Mouse (Mus musculus) Patski (cell line): ENCODE measurements around the gene Armh3. TPM values are rescaled to one million over a fixed set of nuclear protein-coding genes. Genes with fewer than 3 reads are reported as not detected.
A peak's percentile ranks its signal among the peaks of the same experiment; 100 is the strongest.

Experiments used
- ATAC-seq: fragments of 100-300 bp; one replicate; pipeline ENCODE4 v1.8.0; 2021
- CTCF ChIA-PET: fragments of 350-600 bp; sonication (Branson Sonifier 250); formaldehyde crosslinking; loops from one replicate; lab custom pipeline; 2022; ENCODE audit warnings: inconsistent platforms; lab: Charles Lee
- POLR2A ChIA-PET: fragments of 350-600 bp; sonication (Branson Sonifier 250); formaldehyde crosslinking; loops from one replicate; lab custom pipeline; 2022; ENCODE audit warnings: antibody characterized with exemption, inconsistent platforms; lab: Charles Lee
- DNase-seq: peaks from one replicate; pipeline ENCODE4 v3.0.0-alpha.2; 2011; ENCODE audit warnings: low read depth, low spot score
- H3K27me3 ChIP-seq: fragments of 371-371 bp; one replicate; pipeline ENCODE4 v1.5.1; 2021
- CTCF ChIP-seq: fragments of 100-300 bp; IDR thresholded peaks from one replicate; pipeline ENCODE4 v1.5.1; 2021
- in situ Hi-C: fragments of 300-500 bp; cut with MboI; formaldehyde crosslinking; loops from 3 replicates; pipeline ENCODE4 v1.11.1; 2018; ENCODE audit warnings: low pct_unique_long_range_greater_than_20kb, mixed read lengths
- polyA plus RNA-seq: library from polyadenylated mRNA; unstranded; gene quantifications from one replicate; pipeline ENCODE4 v1.2.3, GENCODE M21; 2021

Armh3 gene
- polyA plus RNA-seq, 1 experiment from 2014 or later = 18.4 TPM

DNA sequence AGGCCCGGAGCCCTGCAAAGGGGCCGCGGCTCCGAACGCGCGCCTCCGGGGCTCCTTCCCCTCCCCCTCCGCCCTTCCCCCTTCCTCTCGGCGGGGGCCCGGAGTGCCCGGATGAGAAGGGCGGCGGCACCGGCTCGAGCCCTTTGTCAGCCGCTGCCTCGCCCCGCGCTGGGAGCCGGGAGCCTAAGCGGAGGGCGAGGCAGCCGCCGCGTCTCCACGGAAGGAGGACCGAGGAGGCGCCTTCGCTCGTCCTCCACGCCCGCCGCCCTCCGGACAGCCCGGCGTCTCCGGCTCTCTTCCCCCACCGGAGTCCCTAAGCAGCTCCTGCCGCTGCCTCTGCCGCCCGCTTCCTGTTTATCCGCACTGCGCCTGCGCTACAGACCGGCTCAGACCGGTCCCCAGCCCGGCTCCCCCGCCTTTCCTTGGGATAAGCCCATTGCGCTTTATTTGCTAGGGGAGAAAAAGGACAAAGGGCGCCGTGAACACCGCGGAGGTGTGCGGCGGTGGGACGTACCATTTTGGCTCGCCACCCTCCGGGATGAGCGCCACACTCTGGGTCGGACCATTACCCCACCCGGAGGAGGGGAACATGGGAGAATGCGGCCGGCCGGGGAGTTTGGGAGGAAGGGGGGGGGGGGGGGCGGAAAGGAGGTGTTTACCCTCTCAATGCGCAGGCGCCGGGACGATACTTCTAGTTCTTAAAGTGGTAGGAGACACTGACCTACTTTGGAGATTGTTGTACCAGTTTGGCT lies 214.9 kb downstream of the Armh3 start, which contains the start of gene Mgea5:
Mgea5 (minus strand) TSS at position 657 of the 752 bp plus-strand sequence.
- ChIA-PET POLR2A (interaction anchor here (1.1 kb wide), 3 partner anchors 9 to 1310 kb away, joined by 3 to 5 read pairs (median 3); no protein-coding TSS in a partner anchor), CTCF (no interaction called here)
- in situ Hi-C loops = no loop called here
- H3K27me3 ChIP-seq = no peaks in the 10 kb centered on the region
- DNase-seq = peak; percentile 90
- peak; percentile 93 for ATAC-seq
- TF ChIP-seq CTCF = no peak

DNA sequence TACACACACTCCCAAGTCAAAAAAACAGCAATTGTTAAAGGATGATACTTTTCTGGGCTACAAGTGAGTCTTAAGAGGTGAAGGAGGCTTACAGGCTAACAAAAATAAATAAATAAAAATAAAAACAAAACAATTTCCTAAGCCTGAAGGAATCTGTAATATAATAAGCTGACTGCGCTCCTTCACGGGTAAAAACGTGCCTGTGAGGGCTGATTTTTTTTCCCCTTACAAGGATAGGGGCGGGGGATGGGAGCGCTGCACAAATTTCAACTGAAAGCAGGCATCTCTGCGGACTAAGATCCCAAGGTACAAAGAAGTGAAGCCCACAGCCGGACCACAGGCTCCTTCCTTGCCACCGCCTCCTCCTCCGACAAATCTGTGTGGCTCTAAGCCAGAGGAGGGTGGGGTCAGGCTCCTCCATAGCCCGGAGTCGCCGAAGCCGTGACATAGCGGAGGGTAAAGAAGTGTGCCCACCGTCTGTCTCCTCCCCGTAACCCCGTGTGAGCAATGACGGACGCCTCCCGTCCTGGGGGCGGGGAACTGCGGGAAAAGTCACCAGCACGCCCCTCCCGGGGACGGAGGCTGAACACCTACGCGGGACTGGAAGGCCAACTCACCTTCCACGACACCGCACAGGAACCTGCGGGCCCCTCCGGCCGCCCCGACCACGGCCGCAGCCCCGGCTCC lies 215.8 kb downstream of the Armh3 start:
- no peak for TF ChIP-seq CTCF
- ChIA-PET CTCF (no interaction called here), POLR2A (interaction anchor here (1.1 kb wide), 2 partner anchors 8 to 22 kb away, joined by 3 read pairs; no protein-coding TSS in a partner anchor)
- in situ Hi-C loops = no loop called here
- DNase-seq (peak; percentile 10), ATAC-seq (peak; percentile 45)
- H3K27me3 ChIP-seq = no peaks in the 10 kb centered on the region

DNA sequence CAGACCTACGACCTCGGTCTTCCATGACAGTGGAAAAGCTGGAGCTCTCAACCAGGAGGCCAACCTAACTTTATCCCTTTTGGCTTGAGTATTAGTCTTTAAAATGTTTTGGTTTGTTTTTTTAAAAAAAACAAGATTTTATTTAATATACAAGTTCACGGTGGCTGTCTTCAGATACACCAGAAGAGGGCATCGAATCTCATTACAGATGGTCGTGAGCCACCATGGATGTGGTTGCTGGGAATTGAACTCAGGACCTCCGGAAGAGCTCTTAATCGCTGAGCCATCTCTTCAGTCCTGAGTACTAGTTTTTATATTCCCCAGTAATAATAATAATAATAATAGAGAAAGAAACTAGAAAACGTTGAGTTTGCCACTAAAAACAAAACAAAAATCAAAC lies 216.6 kb downstream of the Armh3 start:
- in situ Hi-C loops = no loop called here
- ATAC-seq (no peak), DNase-seq (no peak)
- ChIA-PET CTCF (no interaction called here), POLR2A (interaction anchor here (1.4 kb wide), 1 partner anchor 28 kb away, joined by 3 read pairs; no protein-coding TSS in a partner anchor)
- TF ChIP-seq CTCF = no peak
- no peaks in the 10 kb centered on the region for H3K27me3 ChIP-seq

DNA sequence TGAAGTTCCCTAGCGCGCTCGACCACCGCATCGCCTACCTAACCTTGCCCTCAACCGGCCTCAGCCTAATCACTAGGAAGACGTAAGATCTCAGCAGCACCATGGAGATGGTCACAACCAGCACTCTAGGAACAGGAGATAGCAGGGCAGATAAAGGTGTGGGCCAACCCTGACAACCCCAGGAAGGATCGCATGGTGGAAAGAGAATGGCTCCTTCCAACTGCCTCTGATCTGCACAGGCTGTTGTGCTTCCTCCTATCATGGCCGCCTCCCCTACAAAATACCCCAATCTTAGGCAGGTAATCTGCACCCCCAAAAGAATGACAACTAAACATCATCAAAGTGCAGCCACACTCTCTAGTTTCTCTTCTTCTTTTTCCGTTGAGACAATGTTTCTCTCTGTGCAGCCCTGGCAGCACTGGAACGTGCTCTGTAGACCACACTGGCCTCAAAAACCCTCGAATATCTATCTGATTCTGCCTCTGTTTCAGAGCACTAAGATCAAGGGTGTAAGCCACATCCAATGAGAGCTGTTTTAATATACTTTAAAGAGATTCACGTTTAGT lies 217.9 kb downstream of the Armh3 start:
- in situ Hi-C loops = no loop called here
- DNase-seq = no peak
- POLR2A ChIA-PET = interaction anchor here (0.6 to 1.4 kb wide), 3 partner anchors 15 to 27 kb away, joined by 3 read pairs; no protein-coding TSS in a partner anchor
- no peak for ATAC-seq
- no peak for TF ChIP-seq CTCF
- CTCF ChIA-PET = no interaction called here
- H3K27me3 ChIP-seq = no peaks in the 10 kb centered on the region

DNA sequence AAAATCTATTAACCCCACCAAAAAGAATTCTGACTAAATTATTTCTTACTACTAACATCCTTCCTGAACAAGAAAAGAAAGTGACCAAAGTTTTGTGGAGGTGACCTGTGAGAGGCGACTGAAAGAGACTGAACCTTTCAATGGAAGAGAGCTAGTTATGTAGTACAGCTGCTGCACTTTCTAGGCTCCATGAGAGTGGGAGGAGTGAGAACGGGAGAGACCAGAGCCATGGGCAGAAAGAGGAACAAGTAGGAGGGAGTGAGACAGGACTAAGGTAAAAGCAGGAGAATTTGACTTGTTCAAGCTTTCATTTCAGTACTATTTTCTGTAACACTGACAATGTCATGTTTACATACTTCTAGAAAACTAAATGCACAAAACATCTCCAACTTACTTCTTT lies 222.8 kb downstream of the Armh3 start:
- ChIA-PET CTCF (no interaction called here), POLR2A (interaction anchor here (1.0 kb wide), 1 partner anchor 7 kb away, joined by 3 read pairs; no protein-coding TSS in a partner anchor)
- no peak for TF ChIP-seq CTCF
- no peak for ATAC-seq
- no peak for DNase-seq
- no peaks in the 10 kb centered on the region for H3K27me3 ChIP-seq
- in situ Hi-C loops = no loop called here

DNA sequence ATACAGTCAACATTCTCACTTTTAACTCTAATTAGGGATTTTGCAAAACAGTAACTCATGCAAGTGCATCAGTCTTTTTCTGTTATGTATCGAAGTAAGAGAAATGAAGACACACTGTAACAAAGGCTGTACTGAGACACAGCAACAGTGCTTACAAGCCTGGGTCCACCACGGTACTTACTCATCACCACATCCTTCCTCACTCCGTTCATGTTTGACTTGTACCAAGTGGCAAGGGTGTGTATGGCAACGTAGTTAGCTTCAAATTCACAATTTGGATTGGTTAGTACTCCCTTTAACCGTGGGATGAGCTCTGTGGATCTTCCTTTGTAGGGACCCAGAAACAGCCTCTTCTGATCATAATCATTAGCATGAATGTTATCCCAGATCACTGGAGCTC lies 226.8 kb downstream of the Armh3 start:
- ATAC-seq (no peak), DNase-seq (no peak)
- TF ChIP-seq CTCF = no peak
- in situ Hi-C loops = no loop called here
- CTCF ChIA-PET = interaction anchor here (1.4 kb wide), 1 partner anchor 11 kb away, joined by 5 read pairs; no protein-coding TSS in a partner anchor
- POLR2A ChIA-PET = no interaction called here
- H3K27me3 ChIP-seq = no peaks in the 10 kb centered on the region

Other genes with a start within 250 kb of the Armh3 start
- gene Npm3, start 248.9 kb downstream of the Armh3 start, polyA plus RNA-seq = 71.3 TPM
- gene Mgea5, start 214.7 kb downstream of the Armh3 start, polyA plus RNA-seq = 86.3 TPM
- gene Kcnip2, start 182.4 kb downstream of the Armh3 start, polyA plus RNA-seq = 0.10 TPM
- 15.6 TPM for gene Hps6, start 5.0 kb upstream of the Armh3 start, polyA plus RNA-seq
- 33.2 TPM for gene Pprc1, start 46.4 kb upstream of the Armh3 start, polyA plus RNA-seq
- 169 TPM for gene Ldb1, start 46.7 kb upstream of the Armh3 start, polyA plus RNA-seq
- 66.3 TPM for gene Nolc1, start 77.4 kb upstream of the Armh3 start, polyA plus RNA-seq
- gene Elovl3, start 133.4 kb upstream of the Armh3 start, polyA plus RNA-seq = not detected
- gene Pitx3, start 149.8 kb upstream of the Armh3 start, polyA plus RNA-seq = not detected
- 55.0 TPM for gene Gbf1, start 154.0 kb upstream of the Armh3 start, polyA plus RNA-seq